Mouse (Mus musculus): Measurements from ENCODE around the gene Eme2. TPM values are rescaled to one million over a fixed set of nuclear protein-coding genes. Genes with fewer than 3 reads are reported as not detected.

Gene Eme2
- polyA plus RNA-seq, 1 experiment from 2014 or later: 38.4 TPM

DNA sequence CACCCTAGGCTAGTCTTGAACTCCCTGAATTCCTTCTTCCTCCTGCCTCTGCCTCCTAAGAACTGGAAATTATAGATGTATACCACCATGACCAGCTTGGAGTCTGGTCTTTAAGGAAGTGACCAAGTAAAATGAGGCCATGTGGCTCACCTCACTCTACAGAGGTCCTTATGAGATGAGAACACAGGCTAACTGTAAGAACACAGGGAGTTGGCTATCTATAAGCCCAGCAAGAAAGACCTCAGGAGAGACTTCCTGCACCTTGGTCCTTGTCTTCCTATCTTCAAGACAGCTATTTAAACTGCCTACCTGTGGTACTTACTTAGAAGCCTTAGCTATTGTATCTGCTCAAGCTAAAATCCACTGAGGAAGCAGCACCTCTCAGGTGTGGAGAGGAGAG, 19.1 kb upstream of the Eme2 start:
- ATAC-seq: no peak

DNA sequence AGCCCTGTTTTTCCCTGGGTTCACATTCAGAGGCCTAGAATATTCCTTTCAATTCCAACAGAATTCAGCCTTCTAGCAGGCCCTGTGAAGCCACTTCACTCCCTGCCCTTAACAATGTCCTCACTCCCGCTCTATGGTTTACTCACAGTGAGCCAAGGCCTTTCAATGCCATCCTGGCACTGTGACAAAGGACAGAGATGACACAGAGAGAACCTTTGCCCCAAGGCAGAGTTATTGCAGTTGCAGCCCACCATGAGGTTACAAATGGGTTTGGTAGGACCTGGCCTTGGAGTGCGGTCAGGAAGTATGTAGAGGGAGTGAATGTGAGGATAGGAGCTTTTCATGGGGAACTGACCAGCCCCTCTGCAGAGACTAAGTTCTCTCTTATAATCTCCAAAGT, 12.7 kb upstream of the Eme2 start:
- Histone ChIP-seq H3K9ac (replicated peaks) (no peak overlapping the region), H3K36me3 (peaks cover 100% of the 10 kb centered on the region), H3K27me3 (no peaks in the 10 kb centered on the region), H3K4me1 (replicated peaks) (no peaks in the 10 kb centered on the region), H3K9me3 (no peaks in the 10 kb centered on the region), H3K4me2 (replicated peaks) (no peak overlapping the region), H3K4me3 (replicated peaks) (no peak overlapping the region), H3K27ac (no peak overlapping the region)
- ATAC-seq: no peak
- WGBS: 93% methylated on average over 2 of the region's 2 CpGs

More for the DNA sequence above, 19.1 kb upstream of the Eme2 start:
- Histone ChIP-seq H3K27ac (no peak overlapping the region), H3K4me2 (replicated peaks) (no peak overlapping the region), H3K9ac (replicated peaks) (no peak overlapping the region), H3K27me3 (no peaks in the 10 kb centered on the region), H3K4me3 (replicated peaks) (no peak overlapping the region), H3K36me3 (peaks cover 98% of the 10 kb centered on the region), H3K9me3 (no peaks in the 10 kb centered on the region), H3K4me1 (replicated peaks) (no peaks in the 10 kb centered on the region)

DNA sequence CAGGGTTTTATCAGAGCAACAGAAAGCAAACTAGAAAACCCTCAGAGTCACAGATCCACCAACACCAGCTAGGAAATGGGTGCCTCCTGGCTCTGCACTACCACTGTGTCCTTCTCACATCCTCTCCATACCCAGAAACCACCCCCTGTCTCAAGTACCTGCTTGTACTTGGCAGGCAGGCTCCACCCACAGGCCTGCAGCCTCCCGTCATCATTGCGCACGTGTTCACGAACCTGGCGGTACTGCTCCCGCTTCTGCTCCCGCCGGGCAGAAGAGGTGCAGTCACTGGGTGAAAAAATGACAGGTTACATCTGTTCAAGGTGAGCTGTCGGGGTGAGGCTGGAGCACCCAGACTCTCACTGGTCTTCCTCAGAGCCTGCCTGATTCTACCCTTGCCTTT, 8.9 kb upstream of the Eme2 start:
- H3K27me3 ChIP-seq: no peaks in the 10 kb centered on the region
- H3K9ac ChIP-seq (replicated peaks): no peak overlapping the region
- ATAC-seq: no peak
- H3K4me3 ChIP-seq (replicated peaks): no peak overlapping the region
- H3K9me3 ChIP-seq: no peaks in the 10 kb centered on the region
- peaks cover 100% of the 10 kb centered on the region for H3K36me3 ChIP-seq
- H3K4me2 ChIP-seq (replicated peaks): no peak overlapping the region
- H3K27ac ChIP-seq: no peak overlapping the region
- H3K4me1 ChIP-seq (replicated peaks): no peaks in the 10 kb centered on the region
- 92% methylated on average over 9 of the region's 9 CpGs for WGBS

DNA sequence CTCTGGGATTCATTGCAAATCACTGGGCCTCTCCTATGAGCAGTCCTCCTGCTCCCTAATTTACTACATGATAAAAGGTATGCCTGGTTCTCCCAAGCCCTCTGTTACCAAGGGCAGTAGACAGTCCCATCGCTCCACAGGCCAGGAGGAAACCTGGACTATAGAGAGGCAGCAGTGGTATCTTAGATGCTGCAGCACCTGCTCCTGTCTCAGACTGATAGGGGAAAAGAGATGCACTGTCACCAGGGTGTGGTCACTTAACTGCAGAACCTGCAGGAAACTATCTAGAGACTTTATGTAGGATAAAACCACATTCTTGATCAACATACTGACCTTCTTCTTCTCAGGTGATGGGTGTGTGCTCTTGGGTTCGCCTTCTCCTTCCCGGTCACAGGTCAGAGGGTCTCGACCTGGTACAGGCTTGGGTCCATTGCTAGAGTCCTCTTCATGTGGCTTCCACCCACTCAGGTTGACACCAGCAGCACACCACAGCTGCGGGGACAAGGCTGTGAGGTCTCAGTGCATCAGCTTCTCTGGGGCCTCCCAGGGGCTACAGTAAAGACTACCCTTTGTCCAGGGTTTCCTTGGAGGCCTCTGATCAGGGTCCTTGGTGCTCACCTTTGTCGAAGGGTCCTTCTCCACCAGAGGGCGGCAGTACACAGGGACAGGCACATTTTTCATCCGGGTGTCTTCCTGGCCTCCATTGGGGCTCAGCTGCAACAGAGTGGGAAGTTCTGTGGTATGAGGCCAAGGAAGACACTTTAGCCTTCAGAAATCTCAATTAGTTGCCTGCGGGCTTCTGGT, 8.0 kb upstream of the Eme2 start:
- WGBS: 72% methylated on average over 9 of the region's 9 CpGs
- H3K4me1 ChIP-seq (replicated peaks): peaks cover 7% of the 10 kb centered on the region
- no peak overlapping the region for H3K9ac ChIP-seq (replicated peaks)
- H3K4me2 ChIP-seq (replicated peaks): no peak overlapping the region
- H3K27ac ChIP-seq: no peak overlapping the region
- peaks cover 100% of the 10 kb centered on the region for H3K36me3 ChIP-seq
- no peak for ATAC-seq
- H3K9me3 ChIP-seq: no peaks in the 10 kb centered on the region
- H3K27me3 ChIP-seq: no peaks in the 10 kb centered on the region
- no peak overlapping the region for H3K4me3 ChIP-seq (replicated peaks)

DNA sequence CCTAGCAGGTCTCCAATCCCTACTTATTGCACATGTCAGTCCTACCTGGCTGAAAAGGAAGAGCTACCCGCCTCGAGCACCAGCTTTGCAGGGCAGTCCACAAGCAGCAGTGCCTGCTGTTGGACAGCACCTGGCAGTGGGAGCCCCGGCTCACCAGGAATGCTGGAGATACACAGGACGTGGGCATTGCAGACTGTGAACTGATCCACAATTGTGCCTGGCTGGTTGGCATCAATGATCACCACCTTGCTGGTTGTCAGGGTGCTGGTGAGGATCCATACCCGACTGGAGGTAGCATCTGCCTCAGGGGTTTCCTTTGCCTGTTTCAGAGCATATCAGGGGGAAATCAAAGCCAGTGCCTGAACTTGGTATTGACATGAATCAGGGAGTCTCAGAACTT, 7.2 kb upstream of the Eme2 start:
- WGBS: 92% methylated on average over 5 of the region's 5 CpGs
- ATAC-seq: no peak
- H3K4me1 ChIP-seq (replicated peaks): peaks cover 14% of the 10 kb centered on the region

DNA sequence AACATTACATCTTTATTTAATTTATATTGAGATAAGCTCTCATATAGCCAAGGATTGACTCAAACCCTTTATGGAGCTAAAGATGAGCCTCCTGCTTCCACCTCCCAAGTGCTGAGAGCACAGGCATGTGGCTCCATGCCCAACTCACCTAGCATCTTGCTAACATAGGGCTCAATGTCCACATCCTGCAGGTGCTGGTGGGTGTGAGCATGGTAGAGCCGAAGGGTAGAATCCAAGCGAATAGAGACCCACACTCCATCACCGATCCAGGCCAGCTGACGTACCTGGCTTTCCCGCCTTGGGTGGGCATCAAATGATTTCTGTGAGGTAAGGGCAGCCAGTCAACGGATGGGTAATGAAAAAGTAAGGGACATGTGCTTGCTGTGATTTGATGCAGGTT, 5.1 kb upstream of the Eme2 start:
- Histone ChIP-seq H3K27me3 (no peaks in the 10 kb centered on the region), H3K9me3 (no peaks in the 10 kb centered on the region), H3K36me3 (peaks cover 81% of the 10 kb centered on the region), H3K9ac (replicated peaks) (no peak overlapping the region), H3K4me1 (replicated peaks) (peaks cover 33% of the 10 kb centered on the region), H3K27ac (no peak overlapping the region), H3K4me3 (replicated peaks) (no peak overlapping the region), H3K4me2 (replicated peaks) (no peak overlapping the region)
- no peak for ATAC-seq
- WGBS: 95% methylated on average over 6 of the region's 6 CpGs

More for the DNA sequence above, 7.2 kb upstream of the Eme2 start:
- Histone ChIP-seq H3K27me3 (no peaks in the 10 kb centered on the region), H3K9ac (replicated peaks) (no peak overlapping the region), H3K36me3 (peaks cover 99% of the 10 kb centered on the region), H3K27ac (no peak overlapping the region), H3K9me3 (no peaks in the 10 kb centered on the region), H3K4me3 (replicated peaks) (no peak overlapping the region), H3K4me2 (replicated peaks) (no peak overlapping the region)

DNA sequence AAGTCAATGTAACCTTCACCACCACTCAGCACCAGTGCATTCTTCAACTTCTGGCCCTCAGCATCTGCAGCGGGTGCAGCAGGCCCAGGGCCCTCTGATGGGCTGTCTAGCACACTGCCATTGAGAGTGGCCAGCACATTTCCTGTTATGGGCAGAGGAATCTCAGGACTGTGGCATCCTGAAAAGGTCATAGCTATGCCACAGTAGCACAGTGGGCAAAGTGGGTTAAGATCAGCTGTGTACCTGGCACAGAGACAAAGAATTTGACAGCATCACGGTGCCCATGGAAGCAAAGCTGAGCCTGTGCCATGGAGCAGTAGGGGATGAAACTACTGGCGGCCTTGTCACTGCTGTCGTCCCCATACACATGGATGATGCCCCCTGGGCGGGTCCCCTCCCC, 4.3 kb upstream of the Eme2 start:
- Histone ChIP-seq H3K36me3 (peaks cover 72% of the 10 kb centered on the region), H3K27ac (no peak overlapping the region), H3K9me3 (no peaks in the 10 kb centered on the region), H3K4me3 (replicated peaks) (no peak overlapping the region), H3K9ac (replicated peaks) (no peak overlapping the region), H3K27me3 (no peaks in the 10 kb centered on the region), H3K4me2 (replicated peaks) (no peak overlapping the region), H3K4me1 (replicated peaks) (peaks cover 36% of the 10 kb centered on the region)
- no peak for ATAC-seq
- 94% methylated on average over 5 of the region's 5 CpGs for WGBS

DNA sequence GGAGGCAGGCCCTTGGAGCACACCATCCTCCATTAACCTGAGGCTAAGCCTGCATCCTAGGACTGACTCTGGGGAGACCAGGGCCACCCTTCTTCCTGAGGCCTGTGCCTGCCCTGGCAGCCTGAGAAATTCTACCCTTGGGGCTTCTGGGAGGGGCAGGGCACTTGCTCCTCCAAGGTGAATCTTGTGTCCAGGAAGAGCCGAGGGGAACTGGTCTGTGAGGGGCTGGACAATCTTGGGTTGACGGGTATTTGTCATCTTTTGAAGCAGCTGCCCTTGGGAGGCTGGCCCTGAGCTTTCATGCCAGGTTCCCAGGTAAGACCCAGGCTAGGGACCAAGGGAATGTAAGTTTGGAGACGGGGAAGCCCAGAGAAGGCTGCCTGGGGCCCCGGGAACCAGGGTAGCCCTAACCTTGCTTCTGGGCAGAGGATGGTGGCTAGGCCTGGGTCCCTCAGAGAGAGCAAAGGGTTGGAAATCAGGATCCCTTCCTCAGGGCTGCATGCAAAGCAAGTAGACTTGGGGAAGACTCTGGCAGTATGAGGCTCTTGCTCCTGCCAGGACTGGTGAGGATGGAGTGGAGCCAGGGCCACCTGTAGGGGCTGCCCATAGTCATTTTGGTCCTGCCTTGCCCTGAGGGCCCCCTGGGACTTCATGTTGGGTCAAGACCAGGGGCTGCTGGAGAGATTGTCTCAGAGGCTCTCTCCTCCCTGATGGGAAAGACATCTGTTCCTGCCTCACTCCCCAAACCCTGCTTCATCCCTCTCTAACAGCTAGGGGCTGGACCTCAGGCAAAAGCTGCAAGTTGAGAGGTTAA, 3.4 kb upstream of the Eme2 start:
- Histone ChIP-seq H3K9ac (replicated peaks) (peak overlapping the region; percentile 95), H3K27ac (no peak overlapping the region), H3K36me3 (peaks cover 69% of the 10 kb centered on the region), H3K9me3 (no peaks in the 10 kb centered on the region), H3K27me3 (no peaks in the 10 kb centered on the region), H3K4me3 (replicated peaks) (no peak overlapping the region), H3K4me1 (replicated peaks) (peaks cover 45% of the 10 kb centered on the region), H3K4me2 (replicated peaks) (peak overlapping the region; percentile 90; the same call in 1 of the 2 replicates)
- ATAC-seq: no peak
- WGBS: 82% methylated on average over 4 of the region's 4 CpGs

DNA sequence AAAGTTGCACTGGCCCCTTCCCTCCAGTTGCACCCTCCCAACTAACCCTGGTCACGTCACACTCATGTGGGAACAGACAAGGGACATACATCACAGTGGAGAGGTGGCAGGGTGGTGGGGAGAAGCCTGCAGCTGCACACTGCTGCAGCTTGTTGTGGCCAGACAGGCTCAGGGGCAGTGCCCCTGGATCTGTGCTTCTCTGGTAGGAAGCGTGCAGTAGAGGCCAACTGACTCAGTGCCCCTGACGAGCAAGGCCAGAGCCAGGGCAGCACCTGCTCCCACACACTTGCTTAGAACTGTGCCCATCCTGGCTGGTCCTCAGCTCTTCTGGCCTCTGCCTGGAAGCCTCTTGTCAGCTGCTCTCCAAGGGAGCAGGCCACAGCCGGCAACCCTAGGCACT, 2.7 kb upstream of the Eme2 start:
- H3K36me3 ChIP-seq: peaks cover 69% of the 10 kb centered on the region

DNA sequence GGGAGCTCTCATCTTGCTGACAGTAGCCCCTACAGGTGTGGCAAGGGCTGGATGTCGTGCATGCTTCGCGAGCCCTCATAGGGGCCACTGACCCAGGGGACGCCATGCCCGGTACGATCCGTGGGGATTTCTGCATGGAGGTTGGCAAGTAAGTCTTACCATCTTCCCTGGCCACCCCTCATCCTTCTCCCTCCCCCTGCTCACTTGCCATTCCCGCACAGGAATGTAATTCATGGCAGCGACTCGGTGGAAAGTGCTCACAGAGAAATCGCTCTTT, 2.0 kb upstream of the Eme2 start:
- H3K27ac ChIP-seq: peak overlapping the region; percentile 87
- peak overlapping the region; percentile 89 for H3K4me3 ChIP-seq (replicated peaks)
- H3K4me2 ChIP-seq (replicated peaks): peak overlapping the region; percentile 90
- peaks cover 46% of the 10 kb centered on the region for H3K4me1 ChIP-seq (replicated peaks)
- 35% methylated on average over 11 of the region's 11 CpGs for WGBS
- H3K27me3 ChIP-seq: no peaks in the 10 kb centered on the region
- H3K36me3 ChIP-seq: peaks cover 69% of the 10 kb centered on the region
- peak overlapping the region; percentile 95 for H3K9ac ChIP-seq (replicated peaks)
- ATAC-seq: no peak
- H3K9me3 ChIP-seq: no peaks in the 10 kb centered on the region

More for the DNA sequence above, 2.7 kb upstream of the Eme2 start:
- Histone ChIP-seq H3K4me2 (replicated peaks) (peak overlapping the region; percentile 90), H3K9ac (replicated peaks) (peak overlapping the region; percentile 95), H3K4me1 (replicated peaks) (peaks cover 46% of the 10 kb centered on the region), H3K4me3 (replicated peaks) (peak overlapping the region; percentile 89), H3K9me3 (no peaks in the 10 kb centered on the region), H3K27ac (no peak overlapping the region), H3K27me3 (no peaks in the 10 kb centered on the region)
- no peak for ATAC-seq
- WGBS: 92% methylated on average over 4 of the region's 4 CpGs

DNA sequence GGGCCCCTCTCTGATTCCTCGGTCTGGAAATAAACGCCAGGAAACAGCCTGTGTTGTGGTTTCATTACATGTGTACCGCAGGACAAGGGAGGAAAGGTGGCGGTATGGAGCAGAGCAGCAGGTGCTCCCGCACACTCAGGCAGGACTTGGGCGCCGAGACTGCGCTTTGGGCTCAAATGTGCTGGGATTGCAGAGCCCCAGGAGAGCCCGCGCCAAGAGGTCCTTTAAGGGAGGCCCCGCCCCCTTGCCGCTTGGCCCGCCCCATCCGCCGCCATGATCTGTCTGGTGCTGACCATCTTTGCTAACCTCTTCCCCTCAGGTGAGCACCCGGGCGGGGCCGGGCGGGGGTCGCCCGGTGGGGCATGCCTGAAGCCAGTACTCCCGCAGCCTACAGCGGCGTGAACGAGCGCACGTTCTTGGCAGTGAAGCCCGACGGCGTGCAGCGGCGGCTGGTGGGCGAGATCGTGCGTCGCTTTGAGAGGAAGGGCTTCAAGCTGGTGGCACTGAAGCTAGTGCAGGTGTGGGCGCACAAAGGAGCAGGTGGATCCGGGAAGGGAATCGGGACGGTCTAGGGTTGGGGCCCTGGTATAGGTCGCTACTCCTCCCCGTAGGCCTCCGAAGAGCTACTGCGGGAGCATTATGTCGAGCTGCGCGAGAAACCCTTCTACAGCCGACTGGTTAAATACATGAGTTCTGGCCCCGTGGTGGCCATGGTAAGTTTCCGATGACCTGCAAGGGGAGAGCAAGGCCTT, 1.5 kb upstream of the Eme2 start, which contains the start of gene Nme3:
Gene Nme3, plus strand, starts transcription at position 260 of the 752 bp plus-strand sequence.
- Histone ChIP-seq H3K36me3 (peaks cover 69% of the 10 kb centered on the region), H3K4me3 (replicated peaks) (peak within 1 kb of the TSS; percentile 89)

More for the DNA sequence above, 1.5 kb upstream of the Eme2 start, which contains the start of gene Nme3:
- H3K4me1 ChIP-seq (replicated peaks): peaks cover 46% of the 10 kb centered on the region
- peak within 1 kb of the TSS; percentile 90 for H3K4me2 ChIP-seq (replicated peaks)
- ATAC-seq: peak; percentile 74
- under 1% methylated on average over 50 of the region's 50 CpGs for WGBS
- peak within 1 kb of the TSS; percentile 95 for H3K9ac ChIP-seq (replicated peaks)
- no peaks in the 10 kb centered on the region for H3K27me3 ChIP-seq
- peak within 1 kb of the TSS; percentile 87 for H3K27ac ChIP-seq
- no peaks in the 10 kb centered on the region for H3K9me3 ChIP-seq

Measured in midbrain, embryonic 13.5 days (tissue).